Mouse (Mus musculus): Measurements from ENCODE around the gene Actn1.
"Not testable (repeated sequence)": the region's sequence is repeated elsewhere in the genome, so short reads cannot be mapped to it uniquely, and the experiment has no call there.

The Actn1 gene

GRCm38 (mm10) chr12:80260056-80260743 is at the start of gene Actn1:
Actn1 (minus strand) TSS chr12:80260371.
- DNase-seq (ENCODE audit: low spot score in 2 of 2) = peak; percentile 12 to 32

- DNase-seq (ENCODE audit: low spot score in 2 of 2) = no peak
Measured at GRCm38 (mm10) chr12:80307556-80307955, 47.4 kb upstream of the Actn1 start.

GRCm38 (mm10) chr12:80304518-80304917 is 44.3 kb upstream of the Actn1 start:
- no peak for DNase-seq (ENCODE audit: low spot score in 2 of 2)

GRCm38 (mm10) chr12:80300833-80301456 is 40.8 kb upstream of the Actn1 start:
- DNase-seq (ENCODE audit: low spot score in 2 of 2) = no peak

GRCm38 (mm10) chr12:80298714-80299113 is 38.5 kb upstream of the Actn1 start:
- DNase-seq (ENCODE audit: low spot score in 2 of 2) = no peak

DNA sequence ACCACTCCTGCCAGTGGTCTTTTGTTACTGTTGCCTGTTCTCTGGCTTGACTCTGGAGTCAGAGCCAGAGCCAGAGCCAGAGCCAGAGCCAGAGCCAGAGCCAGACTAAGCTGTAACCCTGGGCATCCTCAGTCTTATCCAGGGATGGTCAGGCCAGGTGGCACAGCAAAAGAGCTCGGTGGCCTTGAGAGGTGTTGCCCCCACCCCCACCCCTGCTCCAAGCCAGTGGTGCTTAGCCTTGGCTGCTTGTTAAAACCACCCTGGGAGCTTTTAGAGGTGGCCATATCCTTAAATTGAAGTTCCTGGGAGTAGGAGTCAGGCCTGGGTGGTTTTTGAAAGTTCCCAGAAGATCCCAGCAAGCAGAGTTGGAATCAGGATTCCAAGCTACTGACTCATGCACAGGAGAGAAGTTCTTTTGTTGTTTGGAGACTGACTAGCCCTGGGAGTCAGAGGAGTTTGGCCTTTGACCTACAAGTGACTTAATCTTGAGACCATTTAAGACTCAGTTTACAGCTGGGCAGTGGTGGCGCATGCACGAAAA is 31.8 kb upstream of the Actn1 start:
- no peak for DNase-seq (ENCODE audit: low spot score in 2 of 2)

- DNase-seq (ENCODE audit: low spot score in 2 of 2) = no peak
Measured at GRCm38 (mm10) chr12:80290964-80291363, 30.8 kb upstream of the Actn1 start.

GRCm38 (mm10) chr12:80290483-80290882 is 30.3 kb upstream of the Actn1 start:
- no peak for DNase-seq (ENCODE audit: low spot score in 2 of 2)

DNA sequence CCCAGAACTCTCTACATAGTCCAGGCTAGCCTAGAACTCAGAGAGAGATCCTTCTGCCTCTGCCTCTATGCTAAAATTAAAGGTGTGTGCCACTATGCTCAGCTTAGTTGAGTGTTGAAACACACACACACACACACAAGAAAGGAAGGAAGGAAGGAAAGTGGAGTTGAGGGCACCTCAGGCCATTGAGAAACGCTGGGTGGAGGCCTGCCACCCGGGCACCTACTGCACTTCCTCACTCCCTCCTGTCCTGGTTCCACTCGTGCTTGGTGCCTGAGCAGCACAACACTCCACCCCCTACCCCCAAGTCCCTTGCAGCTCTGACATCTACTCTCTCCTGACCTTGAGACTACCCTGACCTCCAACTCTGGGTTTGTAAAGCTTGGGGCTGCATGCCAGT is 29.6 kb upstream of the Actn1 start:
- no peak for DNase-seq (ENCODE audit: low spot score in 2 of 2)

GRCm38 (mm10) chr12:80285890-80286289 is 25.7 kb upstream of the Actn1 start:
- no peak for DNase-seq (ENCODE audit: low spot score in 2 of 2)

DNA sequence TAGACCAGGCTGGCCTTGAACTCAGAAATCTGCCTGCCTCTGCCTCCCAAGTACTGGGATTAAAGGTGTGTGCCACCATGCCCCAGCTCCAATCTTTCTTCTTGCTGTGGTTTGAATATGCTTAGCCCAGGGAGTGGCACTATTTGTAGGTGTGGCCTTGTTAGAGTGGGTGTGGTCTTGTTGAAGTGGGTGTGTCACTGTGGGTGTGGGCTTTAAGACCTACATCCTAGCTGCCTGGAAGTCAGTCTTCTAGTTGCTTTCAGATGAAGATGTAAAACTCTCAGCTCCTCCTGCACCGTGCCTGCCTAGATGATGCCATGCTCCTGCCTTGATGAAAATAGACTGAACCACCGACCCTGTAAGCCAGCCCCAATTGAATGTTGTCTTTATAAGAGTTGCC is 24.1 kb upstream of the Actn1 start:
- not testable (repeated sequence) for DNase-seq (ENCODE audit: low spot score in 2 of 2)

- DNase-seq (ENCODE audit: low spot score in 2 of 2) = no peak
Measured at GRCm38 (mm10) chr12:80278866-80279265, 18.7 kb upstream of the Actn1 start.

GRCm38 (mm10) chr12:80277428-80277827 is 17.3 kb upstream of the Actn1 start:
- DNase-seq (ENCODE audit: low spot score in 2 of 2) = no peak

- no peak for DNase-seq (ENCODE audit: low spot score in 2 of 2)
Measured at GRCm38 (mm10) chr12:80275187-80275820, 15.1 kb upstream of the Actn1 start.

- DNase-seq (ENCODE audit: low spot score in 2 of 2) = peak in 1 of 2 experiments; percentile 16
Measured at GRCm38 (mm10) chr12:80273020-80273686, 13.0 kb upstream of the Actn1 start.

- no peak for DNase-seq (ENCODE audit: low spot score in 2 of 2)
Measured at GRCm38 (mm10) chr12:80271806-80272205, 11.6 kb upstream of the Actn1 start.

DNA sequence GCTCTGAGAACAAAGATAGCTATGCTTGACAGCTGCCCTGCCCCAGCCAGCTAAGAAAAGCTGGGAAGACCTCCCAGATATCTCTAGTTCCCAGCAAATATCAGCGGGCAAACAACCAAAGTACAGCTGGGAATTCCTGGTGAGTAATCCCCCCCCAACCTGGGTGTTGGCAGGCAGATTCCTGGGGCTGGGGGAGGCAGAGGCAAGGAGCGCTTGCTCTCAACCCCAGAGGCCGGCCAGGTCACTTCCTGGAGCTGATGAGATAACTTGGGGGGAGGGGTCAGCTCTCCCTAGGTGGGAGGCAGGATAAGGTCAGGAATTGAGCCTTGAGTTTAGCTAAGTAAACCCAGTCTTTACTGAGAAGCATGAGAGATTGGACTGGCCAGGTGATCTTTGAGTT is 10.8 kb upstream of the Actn1 start:
- DNase-seq (ENCODE audit: low spot score in 2 of 2) = no peak

DNA sequence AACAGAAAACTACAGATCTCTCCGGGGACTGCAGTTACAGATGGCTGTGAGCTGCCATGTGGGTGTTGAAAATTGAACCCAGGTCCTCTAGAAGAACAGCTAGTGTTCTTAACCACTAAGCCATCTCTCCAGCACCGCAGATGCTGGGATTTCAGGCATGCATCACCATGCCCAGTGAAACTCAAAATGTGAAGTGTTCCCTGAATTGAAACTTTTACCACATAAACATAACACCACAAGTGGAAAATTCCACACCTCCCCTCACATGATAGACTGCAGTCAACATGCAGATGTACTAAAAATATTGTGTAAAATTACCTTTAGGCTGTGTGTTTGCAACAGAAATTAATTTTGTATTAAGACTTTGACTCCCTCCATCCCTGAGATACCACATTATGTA is 9.1 kb upstream of the Actn1 start:
- DNase-seq (ENCODE audit: low spot score in 2 of 2) = no peak

- no peak for DNase-seq (ENCODE audit: low spot score in 2 of 2)
Measured at GRCm38 (mm10) chr12:80267962-80268361, 7.8 kb upstream of the Actn1 start.

- DNase-seq (ENCODE audit: low spot score in 2 of 2) = not testable (repeated sequence)
Measured at GRCm38 (mm10) chr12:80264388-80264787, 4.2 kb upstream of the Actn1 start.

DNA sequence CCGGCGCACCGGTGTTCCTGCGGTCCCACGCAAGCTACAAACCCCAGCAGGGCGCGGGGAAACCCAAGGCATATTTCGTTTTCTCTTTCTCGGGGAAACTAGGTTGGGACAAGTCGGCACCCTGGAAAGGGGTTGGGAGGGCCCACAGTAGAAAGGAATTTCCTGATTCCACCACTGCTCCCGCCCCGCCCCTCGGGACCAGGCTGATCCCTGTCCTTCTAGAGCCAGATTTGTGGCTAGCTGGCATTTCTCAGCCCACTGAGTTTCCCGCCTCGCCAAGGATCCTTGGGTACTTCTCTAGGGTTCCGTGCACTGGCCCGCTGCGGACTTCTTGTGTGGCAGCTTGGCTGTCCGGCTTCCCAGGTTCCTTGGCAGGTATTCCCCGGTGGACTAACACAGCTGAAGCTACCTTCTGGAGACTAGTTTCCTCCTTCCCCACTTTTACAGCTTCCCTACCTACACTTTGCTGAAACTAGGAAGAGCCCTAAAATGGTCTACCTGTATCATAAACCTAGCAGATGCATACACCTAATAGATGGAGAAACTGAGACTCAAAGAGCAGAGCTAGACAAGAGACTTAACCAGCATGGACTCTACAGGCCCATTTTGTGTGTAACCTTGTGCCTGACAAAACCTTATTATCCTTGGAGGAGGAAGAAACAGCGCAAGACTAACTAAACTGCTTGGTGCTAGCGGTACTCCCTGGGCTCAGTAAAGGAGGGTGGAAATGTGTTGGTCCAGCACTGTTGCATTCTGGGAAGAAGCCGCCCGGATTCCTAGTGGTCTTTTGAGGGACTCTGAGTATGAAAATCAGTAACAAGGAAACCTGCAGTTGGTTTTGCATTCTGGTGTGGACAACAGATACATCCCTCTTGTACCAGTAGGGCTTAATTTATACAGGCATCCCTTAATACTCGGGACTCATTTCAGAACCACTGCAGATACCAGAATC is 849 bp upstream of the Actn1 start:
- no peak for DNase-seq (ENCODE audit: low spot score in 2 of 2)

Data from natural killer cell, adult 2 months (primary cell).